In genomic region chr9:96160767-96161166, GRCm38 (mm10) we compare ENCODE assay signal across 16 mouse cellular contexts. TPM values are rescaled to one million over a fixed set of nuclear protein-coding genes. Genes with fewer than 3 reads are reported as not detected.
A peak's percentile ranks its signal among the peaks of the same experiment; 100 is the strongest.
DNase-seq lines count a peak whose midpoint lies in the region; ATAC-seq lines count a peak whose summit lies in the region.
"Had no signal": no experiment of that assay in that cellular context is flagged by ENCODE, and none has a peak within 500 bp of the region (broad histone marks: within the 10 kb centered on the region; RNA-seq: fewer than 3 reads in every experiment).

No protein-coding gene starts in this region.

- peak; percentile 97 for DNase-seq in heart, adult 11 months
- DNase-seq in kidney, postnatal 14 days, result peak; percentile 45
- no peak for DNase-seq in spleen, postnatal 4 days (ENCODE audit: low spot score in 2 of 2)
- DNase-seq: cerebellum, postnatal 10 days; right cerebral cortex, postnatal 14 days; thymus, postnatal 36 days had no signal

- H3K4me2 ChIP-seq in heart, embryonic 12.5 days, result no peak overlapping the region
- no peak overlapping the region for H3K4me2 ChIP-seq in embryonic facial prominence, embryonic 12.5 days (replicated peaks)
- no peak overlapping the region for H3K4me2 ChIP-seq in heart, embryonic 14.5 days (ENCODE audit: low read length)
- H3K4me2 ChIP-seq in forebrain, embryonic 13.5 days, result no peak overlapping the region
- H3K4me2 ChIP-seq: liver, embryonic 11.5 days had no signal

- H3K9me3 ChIP-seq in heart, embryonic 12.5 days (replicated peaks), result no peaks in the 10 kb centered on the region
- H3K9me3 ChIP-seq in embryonic facial prominence, embryonic 12.5 days, result no peaks in the 10 kb centered on the region
- H3K9me3 ChIP-seq in heart, embryonic 14.5 days (ENCODE audit: control insufficient read depth, low read length), result no peaks in the 10 kb centered on the region
- no peaks in the 10 kb centered on the region for H3K9me3 ChIP-seq in forebrain, embryonic 13.5 days (replicated peaks)
- H3K9me3 ChIP-seq: megakaryocyte, embryonic 14.5 days had no signal

- WGBS in heart, embryonic 12.5 days, result 76% methylated on average over 3 of the region's 3 CpGs
- WGBS in embryonic facial prominence, embryonic 12.5 days, result 25% methylated on average over 3 of the region's 3 CpGs
- 62% methylated on average over 3 of the region's 3 CpGs for WGBS in heart, embryonic 14.5 days
- WGBS in forebrain, embryonic 13.5 days, result 88% methylated on average over 3 of the region's 3 CpGs

- H3K27ac ChIP-seq in heart, embryonic 12.5 days (ENCODE audit: poor library complexity, severe bottlenecking), result no peak overlapping the region
- 0 out of 2 replicates have a peak overlapping the region, but pooled peaks have one; percentile 18 for H3K27ac ChIP-seq in embryonic facial prominence, embryonic 12.5 days
- no peak overlapping the region; a peak in 1 of 4 replicates for H3K27ac ChIP-seq in heart, embryonic 14.5 days (replicated peaks in 1 of 2; ENCODE audit: control insufficient read depth in 1 of 2, insufficient read depth in 1 of 2, low read depth in 2 of 2, low read length in 2 of 2)
- no peak overlapping the region for H3K27ac ChIP-seq in forebrain, embryonic 13.5 days

- no peaks in the 10 kb centered on the region for H3K27me3 ChIP-seq in heart, embryonic 12.5 days (replicated peaks)
- H3K27me3 ChIP-seq in embryonic facial prominence, embryonic 12.5 days, result no peaks in the 10 kb centered on the region
- no peaks in the 10 kb centered on the region for H3K27me3 ChIP-seq in heart, embryonic 14.5 days (ENCODE audit: control insufficient read depth, insufficient read depth, low read length)
- H3K27me3 ChIP-seq in forebrain, embryonic 13.5 days, result no peaks in the 10 kb centered on the region

- H3K9ac ChIP-seq in heart, embryonic 12.5 days, result no peak overlapping the region
- H3K9ac ChIP-seq in embryonic facial prominence, embryonic 12.5 days, result no peak overlapping the region
- peak overlapping the region; percentile 5; the same call in 1 of the 2 replicates for H3K9ac ChIP-seq in heart, embryonic 14.5 days (ENCODE audit: low read length)
- H3K9ac ChIP-seq in forebrain, embryonic 13.5 days, result no peak overlapping the region

- no peak overlapping the region for H3K4me3 ChIP-seq in heart, embryonic 12.5 days
- H3K4me3 ChIP-seq in embryonic facial prominence, embryonic 12.5 days, result no peak overlapping the region
- no peak overlapping the region for H3K4me3 ChIP-seq in heart, embryonic 14.5 days (ENCODE audit: control insufficient read depth in 1 of 2, insufficient read depth in 1 of 2, low read depth in 1 of 2, low read length in 2 of 2)
- H3K4me3 ChIP-seq in forebrain, embryonic 13.5 days, result no peak overlapping the region
- H3K4me3 ChIP-seq: megakaryocyte, embryonic 14.5 days had no signal

- no peak for ATAC-seq in heart, embryonic 12.5 days (ENCODE audit: insufficient number of reproducible peaks, low FRiP score)
- no peak for ATAC-seq in embryonic facial prominence, embryonic 12.5 days (ENCODE audit: insufficient number of reproducible peaks, insufficient read depth, low FRiP score, low TSS enrichment)
- no peak for ATAC-seq in heart, embryonic 14.5 days (ENCODE audit: insufficient number of reproducible peaks, insufficient read depth, low FRiP score, low read depth)
- no peak for ATAC-seq in megakaryocyte-erythroid progenitor cell, adult 5-6 weeks (replicated peaks; ENCODE audit: low FRiP score, low TSS enrichment, poor library complexity, severe bottlenecking)
- ATAC-seq in forebrain, embryonic 13.5 days, result no peak
- ATAC-seq: CD4-positive, CD25-positive, alpha-beta regulatory T cell, adult 4 months; forebrain, embryonic 14.5 days; inflammation-experienced regulatory T-cells, adult 6 months had no signal

- peaks cover 20% of the 10 kb centered on the region for H3K36me3 ChIP-seq in heart, embryonic 12.5 days
- peaks cover 10% of the 10 kb centered on the region; the same call in 1 of the 2 replicates for H3K36me3 ChIP-seq in embryonic facial prominence, embryonic 12.5 days
- H3K36me3 ChIP-seq in heart, embryonic 14.5 days (ENCODE audit: control insufficient read depth, insufficient read depth, low read length), result peaks cover 5% of the 10 kb centered on the region
- H3K36me3 ChIP-seq in forebrain, embryonic 13.5 days (ENCODE audit: poor library complexity, severe bottlenecking), result no peaks in the 10 kb centered on the region

- peaks cover 10% of the 10 kb centered on the region; the same call in 1 of the 2 replicates for H3K4me1 ChIP-seq in heart, embryonic 12.5 days (replicated peaks)
- H3K4me1 ChIP-seq in embryonic facial prominence, embryonic 12.5 days, result no peaks in the 10 kb centered on the region
- H3K4me1 ChIP-seq in heart, embryonic 14.5 days (ENCODE audit: control insufficient read depth in 2 of 2, insufficient read depth in 2 of 2, low read length in 2 of 2), result peaks cover 9 to 11% of the 10 kb centered on the region in 2 experiments; a peak in 2 of 4 replicates
- H3K4me1 ChIP-seq in forebrain, embryonic 13.5 days, result no peaks in the 10 kb centered on the region

RNA-seq across cellular contexts. Expression of gene Tfdp2, which starts 35.3 kb away (rescaled TPM):
- polyA plus RNA-seq in heart, embryonic 12.5 days (2016; fragmentation: Nextera tagmentation; extraction: Ambion mirVana), result 44.2 and 46.9 TPM in 2 replicates
- 56.9 and 58.2 TPM in 2 replicates for polyA plus RNA-seq in embryonic facial prominence, embryonic 12.5 days (2016; fragmentation: Nextera tagmentation; extraction: Ambion mirVana)
- polyA plus RNA-seq in heart, embryonic 14.5 days (2014; fragmentation: Nextera tagmentation; extraction: Ambion mirVana), result 38.1 and 44.3 TPM in 2 replicates
- 44.1 and 53.9 TPM in 2 replicates for total RNA-seq in megakaryocyte-erythroid progenitor cell, adult 5-6 weeks (2014; fragmentation: Nextera tagmentation)
- 67.6 and 88.7 TPM in 2 replicates for total RNA-seq in megakaryocyte-erythroid progenitor cell, adult 5-6 weeks (2017)
- polyA plus RNA-seq in forebrain, embryonic 13.5 days (2015; fragmentation: Nextera tagmentation; extraction: Ambion mirVana), result 47.2 and 50.5 TPM in 2 replicates

RNA-seq across cellular contexts. Expression of gene Gk5, which starts 41.6 kb away (rescaled TPM):
- polyA plus RNA-seq in heart, embryonic 12.5 days (2016; fragmentation: Nextera tagmentation; extraction: Ambion mirVana), result 5.7 and 6.1 TPM in 2 replicates
- 6.9 and 7.1 TPM in 2 replicates for polyA plus RNA-seq in embryonic facial prominence, embryonic 12.5 days (2016; fragmentation: Nextera tagmentation; extraction: Ambion mirVana)
- polyA plus RNA-seq in heart, embryonic 14.5 days (2014; fragmentation: Nextera tagmentation; extraction: Ambion mirVana), result 3.4 and 3.9 TPM in 2 replicates
- 1.4 and 1.5 TPM in 2 replicates for total RNA-seq in megakaryocyte-erythroid progenitor cell, adult 5-6 weeks (2014; fragmentation: Nextera tagmentation)
- 2.0 and 3.5 TPM in 2 replicates for total RNA-seq in megakaryocyte-erythroid progenitor cell, adult 5-6 weeks (2017)
- 1.9 and 2.1 TPM in 2 replicates for polyA plus RNA-seq in forebrain, embryonic 13.5 days (2015; fragmentation: Nextera tagmentation; extraction: Ambion mirVana)

Comparison
In these comparisons a context has a peak if more than half of its experiments do, and no peak if none do; other contexts are left out.
1. DNase-seq: peak in heart, adult 11 months (single experiment) and kidney, postnatal 14 days (single experiment); none in spleen, postnatal 4 days (0 of 2).